Mouse (Mus musculus): Measurements from ENCODE around the gene Adad2. TPM values are rescaled to one million over a fixed set of nuclear protein-coding genes. Genes with fewer than 3 reads are reported as not detected.

The Adad2 gene
- polyA plus RNA-seq, 1 experiment from 2014 or later, result 0.15 TPM

DNA sequence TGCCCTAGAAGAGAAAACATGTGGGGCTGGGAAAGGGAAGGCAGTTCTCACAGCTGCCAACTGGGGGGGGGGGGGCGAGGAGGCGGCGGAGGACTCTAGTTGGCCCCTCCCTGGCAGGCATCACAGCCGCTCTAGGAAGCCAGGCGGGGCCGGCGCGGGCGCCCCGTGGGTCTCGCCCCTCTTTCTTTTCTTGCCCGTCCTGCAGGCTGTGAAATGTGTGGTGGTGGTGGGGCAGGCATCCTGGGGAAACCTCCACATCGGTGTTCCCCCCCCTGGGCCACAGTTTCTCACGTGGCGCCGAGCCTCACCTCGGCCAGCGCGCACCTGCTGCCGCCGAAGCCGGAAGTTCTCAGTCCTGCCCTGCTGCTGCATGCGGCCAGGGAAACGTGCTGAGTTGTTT is 26.6 kb upstream of the Adad2 start:
- Histone ChIP-seq H3K4me1 (peaks cover 9% of the 10 kb centered on the region), H3K27ac (replicated peaks) (no peak overlapping the region), H3K9ac (replicated peaks) (peak overlapping the region; percentile 29; the same call in 1 of the 2 replicates), H3K9me3 (no peaks in the 10 kb centered on the region), H3K36me3 (no peaks in the 10 kb centered on the region), H3K4me3 (peak overlapping the region; percentile 28), H3K27me3 (peaks cover 8% of the 10 kb centered on the region; the same call in 1 of the 2 replicates), H3K4me2 (replicated peaks) (peak overlapping the region; percentile 52)
- ATAC-seq (ENCODE audit: low FRiP score, low read depth), result no peak
- 24% methylated on average over 24 of the region's 24 CpGs for WGBS

DNA sequence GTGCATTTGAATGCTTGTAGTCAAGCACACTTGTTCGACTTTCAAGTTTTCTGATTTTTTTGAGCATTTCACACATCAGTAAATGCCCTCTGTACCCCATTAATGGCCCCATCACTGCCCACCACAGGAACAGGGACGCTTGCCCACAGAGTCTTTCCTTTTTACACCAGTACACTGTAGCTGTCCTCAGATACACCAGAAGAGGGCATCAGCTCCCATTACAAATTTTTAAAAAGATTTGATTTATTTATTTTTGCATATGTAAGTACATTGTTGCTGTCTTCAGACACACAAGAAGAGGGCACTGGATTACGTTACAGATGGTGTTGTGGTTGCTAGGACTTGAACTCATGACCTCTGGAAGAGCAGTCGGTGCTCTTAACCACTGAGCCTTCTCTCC is 24.2 kb upstream of the Adad2 start:
- Histone ChIP-seq H3K9me3 (no peaks in the 10 kb centered on the region), H3K4me1 (peaks cover 9% of the 10 kb centered on the region), H3K27me3 (0 out of 2 replicates have a peak, but pooled peaks cover 5% of the 10 kb centered on the region), H3K36me3 (no peaks in the 10 kb centered on the region), H3K4me3 (no peak overlapping the region), H3K9ac (replicated peaks) (no peak overlapping the region), H3K4me2 (replicated peaks) (no peak overlapping the region), H3K27ac (replicated peaks) (no peak overlapping the region)
- ATAC-seq (ENCODE audit: low FRiP score, low read depth), result no peak
- WGBS, result 69% methylated on average over 4 of the region's 4 CpGs

DNA sequence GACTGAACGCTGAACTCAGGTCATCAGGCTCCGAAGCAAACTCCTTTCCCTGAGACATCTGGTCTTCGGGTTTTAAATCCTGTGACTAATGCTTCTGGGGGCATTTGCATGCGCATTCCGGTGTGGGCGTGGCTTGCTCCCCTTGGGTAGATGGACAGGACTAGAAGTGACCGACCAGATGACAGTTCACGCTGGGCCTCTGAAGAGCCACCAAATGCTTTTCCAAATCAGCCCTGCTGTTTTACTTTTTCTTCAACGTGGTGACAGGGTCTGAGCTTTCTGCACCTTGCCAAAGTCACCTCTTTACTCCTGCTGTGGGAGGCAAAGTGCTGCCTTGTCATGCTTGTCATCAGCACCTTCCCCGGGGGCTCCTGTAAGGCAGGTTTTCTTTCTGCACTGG is 23.7 kb upstream of the Adad2 start:
- H3K4me1 ChIP-seq, result peaks cover 9% of the 10 kb centered on the region
- 23% methylated on average over 10 of the region's 10 CpGs for whole genome bisulfite sequencing
- ATAC-seq (ENCODE audit: low FRiP score, low read depth), result no peak; the same call in 1 of the 2 replicates

DNA sequence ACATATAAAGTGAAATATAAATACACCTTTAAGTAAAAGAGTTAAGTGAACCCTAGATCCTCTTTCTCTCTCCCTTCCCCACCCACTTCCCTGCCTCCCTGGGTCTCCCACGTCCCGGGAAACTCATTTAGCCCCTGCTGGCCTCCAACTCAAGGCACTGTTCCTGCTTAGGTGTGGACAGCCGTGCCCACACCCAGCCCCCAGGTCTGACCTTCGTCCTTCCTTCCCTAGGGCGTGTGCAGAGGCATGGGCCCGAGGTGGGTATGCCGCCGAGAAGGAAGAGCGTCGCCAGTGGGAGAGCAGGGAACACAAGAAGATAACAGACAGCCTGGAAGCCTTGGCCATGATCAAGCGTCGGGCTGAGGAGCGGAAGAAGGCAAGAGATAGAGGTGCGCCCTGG is 22.2 kb upstream of the Adad2 start:
- no peak overlapping the region for H3K9ac ChIP-seq (replicated peaks)
- H3K4me3 ChIP-seq, result no peak overlapping the region
- 0 out of 2 replicates have a peak, but pooled peaks cover 5% of the 10 kb centered on the region for H3K27me3 ChIP-seq
- H3K36me3 ChIP-seq, result no peaks in the 10 kb centered on the region
- ATAC-seq (ENCODE audit: low FRiP score, low read depth), result no peak
- 79% methylated on average over 14 of the region's 14 CpGs for WGBS
- H3K27ac ChIP-seq (replicated peaks), result no peak overlapping the region
- no peak overlapping the region for H3K4me2 ChIP-seq (replicated peaks)
- H3K9me3 ChIP-seq, result no peaks in the 10 kb centered on the region
- H3K4me1 ChIP-seq, result peaks cover 13% of the 10 kb centered on the region

More for the DNA sequence above, 23.7 kb upstream of the Adad2 start:
- Histone ChIP-seq H3K36me3 (no peaks in the 10 kb centered on the region), H3K4me2 (replicated peaks) (no peak overlapping the region), H3K27ac (replicated peaks) (0 out of 2 replicates have a peak overlapping the region, but pooled peaks have one; percentile 20), H3K9me3 (no peaks in the 10 kb centered on the region), H3K9ac (replicated peaks) (no peak overlapping the region), H3K4me3 (no peak overlapping the region), H3K27me3 (0 out of 2 replicates have a peak, but pooled peaks cover 5% of the 10 kb centered on the region)

DNA sequence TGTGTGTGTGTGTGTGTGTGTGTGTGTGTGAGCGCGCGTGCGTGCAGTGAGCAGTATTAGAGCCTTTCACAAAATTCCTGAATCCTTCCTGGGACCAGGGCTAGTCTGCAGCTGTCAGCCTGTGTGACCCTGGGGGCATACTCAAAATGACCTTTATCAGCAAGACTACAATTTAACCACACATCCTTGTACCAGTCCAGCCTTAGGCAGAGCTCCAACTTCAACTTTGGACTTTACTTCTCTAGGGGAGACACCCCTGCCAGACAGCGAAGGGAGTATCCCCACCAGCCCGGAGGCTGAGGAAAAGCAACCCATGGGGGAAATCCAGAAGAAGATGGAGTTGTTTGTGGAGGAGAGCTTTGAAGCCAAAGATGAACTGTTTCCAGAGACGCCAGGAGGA is 21.1 kb upstream of the Adad2 start:
- ATAC-seq (ENCODE audit: low FRiP score, low read depth), result no peak
- Histone ChIP-seq H3K4me1 (peaks cover 8% of the 10 kb centered on the region; the same call in 1 of the 2 replicates), H3K4me3 (no peak overlapping the region), H3K9ac (replicated peaks) (no peak overlapping the region), H3K9me3 (no peaks in the 10 kb centered on the region), H3K36me3 (peaks cover 4% of the 10 kb centered on the region; the same call in 1 of the 2 replicates), H3K4me2 (replicated peaks) (no peak overlapping the region), H3K27me3 (no peaks in the 10 kb centered on the region), H3K27ac (replicated peaks) (no peak overlapping the region)
- WGBS, result 86% methylated on average over 7 of the region's 7 CpGs

DNA sequence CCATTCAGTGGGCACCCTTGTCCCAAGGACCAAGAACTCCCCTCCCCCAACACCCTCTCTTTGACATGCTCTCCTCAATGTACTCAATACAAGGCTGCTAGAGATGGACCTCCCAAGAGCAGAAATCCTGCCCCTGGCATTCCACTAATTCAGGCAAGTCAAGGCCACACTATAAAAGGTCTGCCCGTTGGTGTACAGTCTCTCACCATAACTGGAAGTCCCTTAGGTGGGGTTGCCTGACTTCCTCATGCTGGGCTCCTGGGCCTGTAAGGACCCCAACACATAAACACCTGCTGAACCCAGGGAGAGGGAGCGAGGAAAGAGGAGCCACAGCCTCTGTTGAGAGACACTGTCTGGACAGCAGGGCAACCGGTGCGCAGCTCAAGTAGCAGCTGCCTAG is 8.8 kb upstream of the Adad2 start:
- Histone ChIP-seq H3K9me3 (peaks cover 2% of the 10 kb centered on the region; the same call in 1 of the 2 replicates), H3K4me1 (peaks cover 11% of the 10 kb centered on the region), H3K4me2 (replicated peaks) (peak overlapping the region; percentile 93), H3K4me3 (peak overlapping the region; percentile 81; the same call in 1 of the 2 replicates), H3K9ac (replicated peaks) (peak overlapping the region; percentile 79), H3K27ac (replicated peaks) (no peak overlapping the region), H3K27me3 (no peaks in the 10 kb centered on the region), H3K36me3 (peaks cover 42% of the 10 kb centered on the region)
- 93% methylated on average over 4 of the region's 4 CpGs for WGBS
- ATAC-seq (ENCODE audit: low FRiP score, low read depth), result no peak

DNA sequence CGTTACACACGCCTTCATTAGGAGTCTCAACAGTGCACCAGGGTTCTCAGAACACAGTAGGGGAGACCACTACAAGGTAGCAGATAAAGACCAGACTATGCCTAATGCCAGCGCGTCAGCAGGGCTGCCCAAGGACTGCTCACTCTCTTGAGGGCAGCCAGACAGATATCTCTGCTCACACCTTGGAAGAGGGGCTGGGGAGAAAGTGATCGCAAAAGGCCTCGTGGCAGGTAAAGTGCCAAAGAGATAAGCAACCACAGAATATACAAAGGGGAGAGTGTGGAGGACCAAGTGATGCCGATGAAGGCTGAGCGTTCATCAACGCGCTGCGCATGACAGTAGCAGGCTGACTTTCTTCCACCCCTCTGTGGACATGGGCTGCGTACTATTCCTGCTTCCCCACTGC is 8.1 kb upstream of the Adad2 start:
- peaks cover 35% of the 10 kb centered on the region for H3K36me3 ChIP-seq
- peak overlapping the region; percentile 93 for H3K4me2 ChIP-seq (replicated peaks)
- no peaks in the 10 kb centered on the region for H3K27me3 ChIP-seq
- H3K9ac ChIP-seq (replicated peaks), result peak overlapping the region; percentile 79
- peaks cover 6% of the 10 kb centered on the region; the same call in 1 of the 2 replicates for H3K9me3 ChIP-seq
- H3K4me3 ChIP-seq, result peak overlapping the region; percentile 81
- H3K4me1 ChIP-seq, result peaks cover 11% of the 10 kb centered on the region
- ATAC-seq (ENCODE audit: low FRiP score, low read depth), result no peak
- 42% methylated on average over 12 of the region's 12 CpGs for WGBS
- no peak overlapping the region for H3K27ac ChIP-seq (replicated peaks)

DNA sequence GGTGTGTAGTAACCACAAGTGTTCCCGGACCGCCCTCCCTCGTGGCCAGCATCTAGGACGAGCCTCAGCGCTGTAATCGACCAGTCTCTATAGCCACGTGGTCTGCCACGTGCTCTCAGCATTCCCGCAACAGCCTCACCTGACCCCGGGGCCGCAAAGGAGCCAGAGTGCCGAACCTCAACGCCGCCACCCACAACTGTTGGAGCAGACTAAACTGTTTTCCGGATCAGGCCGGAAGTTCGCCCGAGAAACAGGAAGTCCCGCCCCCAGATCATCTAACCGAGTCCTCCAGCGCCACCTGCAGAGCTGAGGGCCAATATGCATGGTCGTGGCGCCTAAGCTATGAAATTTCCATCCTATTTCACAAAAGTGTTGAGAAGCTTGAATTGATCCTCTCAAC is 7.6 kb upstream of the Adad2 start, which contains the start of gene Taf1c:
Gene Taf1c, minus strand, starts transcription at position 227 of the 400 bp plus-strand sequence.
- ATAC-seq (ENCODE audit: low FRiP score, low read depth), result peak; percentile 86
- Histone ChIP-seq H3K4me2 (replicated peaks) (peak within 1 kb of the TSS; percentile 93), H3K36me3 (peaks cover 29% of the 10 kb centered on the region), H3K9me3 (peaks cover 6% of the 10 kb centered on the region; the same call in 1 of the 2 replicates), H3K27me3 (no peaks in the 10 kb centered on the region), H3K9ac (replicated peaks) (peak within 1 kb of the TSS; percentile 79), H3K4me3 (peak within 1 kb of the TSS; percentile 81), H3K27ac (replicated peaks) (no peak within 1 kb of the TSS), H3K4me1 (peaks cover 11% of the 10 kb centered on the region)
- under 1% methylated on average over 23 of the region's 23 CpGs for WGBS

DNA sequence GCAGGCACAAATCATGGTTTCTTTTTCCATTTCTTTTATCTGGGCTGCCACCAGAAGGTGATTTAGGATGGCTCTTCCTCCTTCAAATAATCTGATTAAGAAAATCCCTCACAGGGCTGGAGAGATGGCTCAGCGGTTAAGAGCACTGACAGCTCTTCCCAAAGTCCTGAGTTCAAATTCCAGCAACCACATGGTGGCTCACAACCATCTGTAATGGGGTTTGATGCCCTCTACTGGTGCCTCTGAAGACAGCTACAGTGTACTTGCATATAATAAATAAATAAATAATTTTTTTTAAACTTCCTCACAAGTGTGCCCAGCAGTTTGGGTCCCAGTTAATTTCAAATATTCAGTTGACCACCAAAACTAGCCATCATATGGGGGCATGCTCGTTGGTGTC is 6.3 kb upstream of the Adad2 start:
- Histone ChIP-seq H3K9ac (replicated peaks) (no peak overlapping the region), H3K36me3 (peaks cover 17% of the 10 kb centered on the region), H3K4me1 (peaks cover 11% of the 10 kb centered on the region), H3K27ac (replicated peaks) (no peak overlapping the region), H3K4me3 (no peak overlapping the region), H3K4me2 (replicated peaks) (no peak overlapping the region), H3K27me3 (no peaks in the 10 kb centered on the region), H3K9me3 (peaks cover 6% of the 10 kb centered on the region; the same call in 1 of the 2 replicates)
- 78% methylated on average over 2 of the region's 2 CpGs for WGBS
- no peak for ATAC-seq (ENCODE audit: low FRiP score, low read depth)

DNA sequence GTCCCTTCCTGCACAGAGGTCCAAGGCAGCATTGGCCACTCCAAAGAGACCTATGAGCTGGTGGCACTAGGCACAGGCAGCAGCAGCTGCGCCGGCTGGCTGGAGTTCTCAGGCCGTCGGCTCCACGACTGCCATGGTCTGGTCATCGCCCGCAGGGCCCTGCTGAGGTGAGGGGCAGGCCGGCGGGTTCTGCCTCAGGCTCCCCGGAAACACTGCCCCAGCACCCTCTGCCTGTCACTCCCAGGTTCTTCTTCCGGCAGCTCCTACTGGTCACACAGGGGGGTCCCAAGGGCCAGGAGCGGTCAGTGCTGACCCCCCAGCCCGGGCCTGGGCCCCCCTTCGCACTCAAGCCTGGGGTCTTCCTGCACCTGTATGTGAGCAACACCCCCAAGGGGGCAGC is 2.5 kb downstream of the Adad2 start:
- Histone ChIP-seq H3K36me3 (no peaks in the 10 kb centered on the region), H3K4me3 (no peak overlapping the region), H3K9me3 (no peaks in the 10 kb centered on the region), H3K4me2 (replicated peaks) (no peak overlapping the region), H3K4me1 (no peaks in the 10 kb centered on the region), H3K27me3 (no peaks in the 10 kb centered on the region), H3K27ac (replicated peaks) (no peak overlapping the region), H3K9ac (replicated peaks) (no peak overlapping the region)
- no peak for ATAC-seq (ENCODE audit: low FRiP score, low read depth)
- 75% methylated on average over 14 of the region's 14 CpGs for WGBS

DNA sequence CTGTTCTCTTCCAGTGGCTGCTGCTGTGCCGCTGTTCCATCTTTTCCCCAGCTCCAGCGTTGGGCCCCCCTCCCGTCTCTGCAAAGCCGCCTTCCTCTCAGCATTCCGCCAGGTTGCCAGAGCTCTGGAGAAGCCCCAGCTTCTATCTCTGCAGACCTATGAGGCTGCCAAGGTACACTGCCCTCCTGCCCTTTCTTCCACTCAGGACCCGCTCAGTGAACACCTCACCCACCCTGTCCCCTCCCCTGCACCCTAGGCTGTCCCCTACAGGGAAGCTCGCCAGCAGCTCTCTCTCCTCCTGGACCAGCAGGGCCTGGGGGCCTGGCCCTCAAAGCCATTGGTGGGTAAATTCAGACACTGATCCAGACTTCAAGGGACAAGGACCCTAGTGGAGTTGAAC is 3.8 kb downstream of the Adad2 start:
- Histone ChIP-seq H3K9me3 (no peaks in the 10 kb centered on the region), H3K36me3 (no peaks in the 10 kb centered on the region), H3K4me1 (no peaks in the 10 kb centered on the region), H3K27me3 (no peaks in the 10 kb centered on the region), H3K4me2 (replicated peaks) (no peak overlapping the region), H3K9ac (replicated peaks) (no peak overlapping the region), H3K4me3 (no peak overlapping the region), H3K27ac (replicated peaks) (no peak overlapping the region)
- no peak for ATAC-seq (ENCODE audit: low FRiP score, low read depth)
- WGBS, result 76% methylated on average over 7 of the region's 7 CpGs

DNA sequence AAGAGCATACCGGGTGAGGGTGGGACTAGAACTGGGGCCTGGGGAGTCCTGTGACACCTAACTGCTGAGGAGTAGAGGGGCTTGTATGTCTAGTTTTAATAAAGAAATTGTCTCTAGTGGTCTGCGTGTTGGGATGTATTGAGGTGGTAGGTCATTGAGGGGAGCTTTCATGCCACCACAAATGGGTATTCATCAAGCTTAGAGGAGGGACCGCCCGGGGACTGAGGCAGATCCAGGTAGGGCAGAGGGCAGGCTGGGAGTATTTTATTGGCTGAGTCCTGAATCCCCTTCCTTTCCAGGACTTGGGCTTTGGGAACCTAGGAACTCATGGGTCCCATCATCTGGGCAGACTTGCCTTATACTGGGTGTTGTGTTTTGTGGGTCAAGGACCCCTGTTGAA is 4.3 kb downstream of the Adad2 start:
- 91% methylated on average over 4 of the region's 4 CpGs for WGBS
- H3K27ac ChIP-seq (replicated peaks), result no peak overlapping the region

DNA sequence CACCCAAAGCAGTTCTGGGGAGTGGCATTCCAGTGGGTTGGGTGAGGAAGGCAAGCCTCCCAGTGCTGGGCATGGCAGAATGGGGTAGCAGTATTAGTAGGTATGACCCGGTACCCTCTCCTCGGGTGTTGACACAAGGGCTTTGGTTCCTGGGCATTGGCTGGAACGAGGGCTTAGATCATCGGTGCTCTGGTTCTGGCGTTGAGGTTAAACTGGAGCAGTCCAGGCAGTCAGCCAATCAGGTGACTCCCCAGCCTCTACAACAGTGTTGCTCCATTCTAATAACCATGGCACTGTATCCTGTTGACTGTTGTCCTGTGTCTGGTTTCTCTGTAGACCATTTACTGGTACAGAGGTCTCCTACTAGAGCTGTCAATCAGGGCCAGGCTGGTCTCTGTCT is 5.0 kb downstream of the Adad2 start:
- no peaks in the 10 kb centered on the region for H3K9me3 ChIP-seq
- H3K27me3 ChIP-seq, result no peaks in the 10 kb centered on the region
- H3K4me2 ChIP-seq (replicated peaks), result no peak overlapping the region
- H3K4me1 ChIP-seq, result 0 out of 2 replicates have a peak, but pooled peaks cover 3% of the 10 kb centered on the region
- no peak overlapping the region for H3K9ac ChIP-seq (replicated peaks)
- no peaks in the 10 kb centered on the region for H3K36me3 ChIP-seq
- no peak for ATAC-seq (ENCODE audit: low FRiP score, low read depth)
- 90% methylated on average over 5 of the region's 5 CpGs for WGBS
- H3K27ac ChIP-seq (replicated peaks), result no peak overlapping the region
- no peak overlapping the region for H3K4me3 ChIP-seq

More for the DNA sequence above, 4.3 kb downstream of the Adad2 start:
- no peaks in the 10 kb centered on the region for H3K36me3 ChIP-seq
- no peak overlapping the region for H3K4me3 ChIP-seq
- no peaks in the 10 kb centered on the region for H3K4me1 ChIP-seq
- no peak overlapping the region for H3K9ac ChIP-seq (replicated peaks)
- no peak overlapping the region for H3K4me2 ChIP-seq (replicated peaks)
- H3K9me3 ChIP-seq, result no peaks in the 10 kb centered on the region
- ATAC-seq (ENCODE audit: low FRiP score, low read depth), result no peak
- no peaks in the 10 kb centered on the region for H3K27me3 ChIP-seq
